In the genomic region with DNA sequence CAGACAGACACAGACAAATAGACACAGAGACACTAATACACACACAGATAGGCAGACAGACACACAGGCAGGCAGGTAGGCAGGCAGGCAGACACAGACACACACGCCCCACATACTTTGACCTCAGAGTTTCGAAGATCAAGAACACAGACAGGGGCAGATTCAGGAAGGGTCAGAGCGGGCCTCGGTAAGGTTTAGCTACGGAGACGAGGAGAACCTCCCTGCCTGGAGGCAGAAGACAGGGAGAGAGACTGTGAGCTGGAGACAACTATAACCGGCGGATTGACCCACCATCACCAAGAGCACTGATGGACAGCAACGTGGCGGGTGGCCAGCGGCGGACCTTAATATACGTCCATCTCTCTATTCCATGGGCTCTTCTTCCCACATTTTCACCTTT, we compare ENCODE assay signal across 8 mouse cellular contexts. TPM values are rescaled to one million over a fixed set of nuclear protein-coding genes. Genes with fewer than 3 reads are reported as not detected.
A peak's percentile ranks its signal among the peaks of the same experiment; 100 is the strongest.
DNase-seq lines count a peak whose midpoint lies in the region; ATAC-seq and TF ChIP-seq lines count a peak whose summit lies in the region.

No protein-coding gene starts in this region.

- peak overlapping the region; percentile 67 for H3K4me2 ChIP-seq in embryonic facial prominence, embryonic 12.5 days (replicated peaks)
- H3K4me2 ChIP-seq in intestine, embryonic 16.5 days (ENCODE audit: low read depth, low read length) = peak overlapping the region; percentile 81
- H3K4me2 ChIP-seq in midbrain, embryonic 14.5 days (ENCODE audit: low read length) = peak overlapping the region; percentile 69

- peak overlapping the region; percentile 66 for H3K27ac ChIP-seq in heart, adult 2 months
- H3K27ac ChIP-seq in embryonic facial prominence, embryonic 12.5 days = peak overlapping the region; percentile 96
- H3K27ac ChIP-seq in intestine, embryonic 16.5 days (ENCODE audit: low read length) = peak overlapping the region; percentile 95
- H3K27ac ChIP-seq in midbrain, embryonic 14.5 days (replicated peaks; ENCODE audit: low read depth, low read length) = peak overlapping the region; percentile 17; the same call in 1 of the 2 replicates

- H3K36me3 ChIP-seq in heart, adult 2 months (ENCODE audit: control insufficient read depth, insufficient read depth, low read length) = no peaks in the 10 kb centered on the region
- H3K36me3 ChIP-seq in embryonic facial prominence, embryonic 12.5 days = no peaks in the 10 kb centered on the region
- no peaks in the 10 kb centered on the region for H3K36me3 ChIP-seq in intestine, embryonic 16.5 days (ENCODE audit: control insufficient read depth, insufficient read depth, low read length)
- no peaks in the 10 kb centered on the region for H3K36me3 ChIP-seq in midbrain, embryonic 14.5 days (ENCODE audit: control insufficient read depth, insufficient read depth, low read length)

- TF ChIP-seq CTCF in heart, adult 2 months (IDR thresholded peaks at IDR 0.05) = no peak

- no peak for DNase-seq in heart, adult 2 months
- no peak for DNase-seq in heart, postnatal 25 days (ENCODE audit: low spot score)
- peak; percentile 40 for DNase-seq in midbrain, embryonic 14.5 days
- DNase-seq in frontal cortex, postnatal 10 days (ENCODE audit: low spot score in 2 of 2) = no peak
- DNase-seq in spleen, postnatal 10 days (ENCODE audit: low spot score in 2 of 2) = no peak
- DNase-seq in right cerebral cortex, postnatal 10 days (ENCODE audit: low spot score in 2 of 2) = no peak

- peak overlapping the region; percentile 42 for H3K4me3 ChIP-seq in heart, adult 2 months
- H3K4me3 ChIP-seq in embryonic facial prominence, embryonic 12.5 days = peak overlapping the region; percentile 24
- peak overlapping the region; percentile 46 for H3K4me3 ChIP-seq in intestine, embryonic 16.5 days (ENCODE audit: low read length)
- peak overlapping the region; percentile 39 for H3K4me3 ChIP-seq in midbrain, embryonic 14.5 days (replicated peaks; ENCODE audit: low read depth, low read length)

- H3K4me1 ChIP-seq in heart, adult 2 months (ENCODE audit: control insufficient read depth, insufficient read depth, low read length) = peaks cover 10% of the 10 kb centered on the region
- H3K4me1 ChIP-seq in embryonic facial prominence, embryonic 12.5 days = peaks cover 43% of the 10 kb centered on the region
- peaks cover 47% of the 10 kb centered on the region for H3K4me1 ChIP-seq in intestine, embryonic 16.5 days (ENCODE audit: control insufficient read depth, insufficient read depth, low read length)
- peaks cover 24% of the 10 kb centered on the region for H3K4me1 ChIP-seq in midbrain, embryonic 14.5 days (ENCODE audit: control insufficient read depth, insufficient read depth, low read length)

- H3K79me2 ChIP-seq in heart, adult 2 months (replicated peaks; ENCODE audit: control insufficient read depth, insufficient read depth, low read length) = no peaks in the 10 kb centered on the region

- ATAC-seq in embryonic facial prominence, embryonic 12.5 days (ENCODE audit: insufficient number of reproducible peaks, insufficient read depth, low FRiP score, low TSS enrichment) = no peak
- ATAC-seq in intestine, embryonic 16.5 days = peak; percentile 61
- no peak for ATAC-seq in midbrain, embryonic 14.5 days (ENCODE audit: low FRiP score, low TSS enrichment)

- no peaks in the 10 kb centered on the region for H3K9me3 ChIP-seq in embryonic facial prominence, embryonic 12.5 days
- H3K9me3 ChIP-seq in intestine, embryonic 16.5 days (ENCODE audit: control insufficient read depth, low read length) = no peaks in the 10 kb centered on the region
- no peaks in the 10 kb centered on the region for H3K9me3 ChIP-seq in midbrain, embryonic 14.5 days (ENCODE audit: control insufficient read depth, low read length)

- peak overlapping the region; percentile 52 for H3K9ac ChIP-seq in heart, adult 2 months (ENCODE audit: low read depth, low read length)
- peak overlapping the region; percentile 33; the same call in 1 of the 2 replicates for H3K9ac ChIP-seq in embryonic facial prominence, embryonic 12.5 days
- peak overlapping the region; percentile 66 for H3K9ac ChIP-seq in intestine, embryonic 16.5 days (ENCODE audit: low read depth, low read length)
- peak overlapping the region; percentile 30; the same call in 1 of the 2 replicates for H3K9ac ChIP-seq in midbrain, embryonic 14.5 days (replicated peaks; ENCODE audit: low read length)

- H3K27me3 ChIP-seq in heart, adult 2 months (ENCODE audit: control insufficient read depth, insufficient read depth, low read length) = no peaks in the 10 kb centered on the region
- H3K27me3 ChIP-seq in embryonic facial prominence, embryonic 12.5 days = no peaks in the 10 kb centered on the region
- no peaks in the 10 kb centered on the region for H3K27me3 ChIP-seq in intestine, embryonic 16.5 days (replicated peaks; ENCODE audit: control insufficient read depth, insufficient read depth, low read length)
- peaks cover 8% of the 10 kb centered on the region; the same call in 1 of the 2 replicates for H3K27me3 ChIP-seq in midbrain, embryonic 14.5 days (ENCODE audit: control insufficient read depth, insufficient read depth, low read length)

- intact Hi-C loops in heart, adult 2 months (cut with DNase I) = no loop called here
- intact Hi-C loops in heart, postnatal 25 days (cut with DNase I) = loop anchor here (5.0 kb wide), 1 partner anchor 52 kb away; a partner anchor contains a TSS

- WGBS in heart, adult 2 months = 5% methylated on average over 13 of the region's 13 CpGs
- 5% methylated on average over 13 of the region's 13 CpGs for WGBS in embryonic facial prominence, embryonic 12.5 days
- 14% methylated on average over 13 of the region's 13 CpGs for WGBS in intestine, embryonic 16.5 days
- whole genome bisulfite sequencing in midbrain, embryonic 14.5 days = 7% methylated on average over 13 of the region's 13 CpGs

- TF ChIP-seq EP300 in heart, adult 2 months (IDR thresholded peaks at IDR 0.05; ENCODE audit: insufficient read depth, low read depth, low read length) = no peak

- TF ChIP-seq POLR2A in heart, adult 2 months (IDR thresholded peaks at IDR 0.05; ENCODE audit: insufficient read depth, low read depth, low read length) = no peak

RNA-seq across cellular contexts. Expression of a gene that starts 50.1 kb away (rescaled TPM):
- total RNA-seq in heart, adult 2 months (2021) = 10 to 100 TPM; 10.0 to 11.7 TPM
- 10.2 and 13.7 TPM in 2 replicates for polyA plus RNA-seq in heart, adult 2 months (2012; rRNA removed)
- total RNA-seq in heart, postnatal 25 days (2021) = 1 to 10 TPM; 9.4 to 9.6 TPM
- polyA plus RNA-seq in embryonic facial prominence, embryonic 12.5 days (2016; fragmentation: Nextera tagmentation; extraction: Ambion mirVana) = 51.0 and 52.4 TPM in 2 replicates
- 12.5 and 13.6 TPM in 2 replicates for polyA plus RNA-seq in intestine, embryonic 16.5 days (2015; fragmentation: Nextera tagmentation; extraction: Ambion mirVana)
- polyA plus RNA-seq in midbrain, embryonic 14.5 days (2014; fragmentation: Nextera tagmentation; extraction: Ambion mirVana) = 40.6 and 40.9 TPM in 2 replicates

Comparison
In these comparisons a context has a peak if more than half of its experiments do, and no peak if none do; other contexts are left out.
1. H3K27ac ChIP-seq: peak in every context shown above with its lines; median percentile 96 in embryonic facial prominence, embryonic 12.5 days; 95 in intestine, embryonic 16.5 days; 66 in heart, adult 2 months; 17 in midbrain, embryonic 14.5 days.